Mouse (Mus musculus): ENCODE data around the gene Flt1.
A peak's percentile ranks its signal among the peaks of the same experiment; 100 is the strongest.
"Not testable (repeated sequence)": the region's sequence is repeated elsewhere in the genome, so short reads cannot be mapped to it uniquely, and the experiment has no call there.

Flt1 gene

GRCm38 (mm10) chr5:147659909-147660308, 65.9 kb downstream of the Flt1 start:
- DNase-seq: no peak

- peak; percentile 76 for DNase-seq
Observed at GRCm38 (mm10) chr5:147657882-147658855, 67.6 kb downstream of the Flt1 start.

GRCm38 (mm10) chr5:147655761-147656160, 70.0 kb downstream of the Flt1 start:
- DNase-seq: no peak

- DNase-seq: no peak
Observed at GRCm38 (mm10) chr5:147651233-147651632, 74.6 kb downstream of the Flt1 start.

- no peak for DNase-seq
Observed at GRCm38 (mm10) chr5:147646351-147646929, 79.4 kb downstream of the Flt1 start.

- DNase-seq: peak; percentile 86
Observed at GRCm38 (mm10) chr5:147645001-147645645, 80.7 kb downstream of the Flt1 start.

GRCm38 (mm10) chr5:147641452-147641851, 84.4 kb downstream of the Flt1 start:
- peak; percentile 47 for DNase-seq

GRCm38 (mm10) chr5:147639940-147640339, 85.9 kb downstream of the Flt1 start:
- DNase-seq: no peak

- no peak for DNase-seq
Observed at GRCm38 (mm10) chr5:147636676-147637075, 89.1 kb downstream of the Flt1 start.

GRCm38 (mm10) chr5:147635883-147636282, 89.9 kb downstream of the Flt1 start:
- DNase-seq: no peak

GRCm38 (mm10) chr5:147634016-147634415, 91.8 kb downstream of the Flt1 start:
- no peak for DNase-seq

- no peak for DNase-seq
Observed at GRCm38 (mm10) chr5:147632716-147633115, 93.1 kb downstream of the Flt1 start.

- DNase-seq: peak; percentile 59
Observed at GRCm38 (mm10) chr5:147630426-147631290, 95.2 kb downstream of the Flt1 start.

- DNase-seq: no peak
Observed at GRCm38 (mm10) chr5:147626944-147627343, 98.9 kb downstream of the Flt1 start.

GRCm38 (mm10) chr5:147623747-147624146, 102.1 kb downstream of the Flt1 start:
- no peak for DNase-seq

GRCm38 (mm10) chr5:147620178-147620577, 105.6 kb downstream of the Flt1 start:
- DNase-seq: peak; percentile 14

- DNase-seq: peak; percentile 34
Observed at GRCm38 (mm10) chr5:147618243-147618642, 107.6 kb downstream of the Flt1 start.

GRCm38 (mm10) chr5:147616450-147616849, 109.4 kb downstream of the Flt1 start:
- no peak for DNase-seq

- no peak for DNase-seq
Observed at GRCm38 (mm10) chr5:147614659-147615058, 111.2 kb downstream of the Flt1 start.

GRCm38 (mm10) chr5:147611348-147611747, 114.5 kb downstream of the Flt1 start:
- not testable (repeated sequence) for DNase-seq

GRCm38 (mm10) chr5:147607256-147607975, 118.4 kb downstream of the Flt1 start:
- peak; percentile 37 for DNase-seq

- peak; percentile 35 for DNase-seq
Observed at GRCm38 (mm10) chr5:147606751-147607150, 119.1 kb downstream of the Flt1 start.
